Comparison of ENCODE assay signal across 8 mouse cellular contexts in genomic region chr3:95133176-95133575, GRCm38 (mm10). TPM values are rescaled to one million over a fixed set of nuclear protein-coding genes. Genes with fewer than 3 reads are reported as not detected.
DNase-seq lines count a peak whose midpoint lies in the region; ATAC-seq and TF ChIP-seq lines count a peak whose summit lies in the region.

No protein-coding gene starts in this region.

- no peaks in the 10 kb centered on the region for H3K27me3 ChIP-seq in embryonic facial prominence, embryonic 12.5 days
- H3K27me3 ChIP-seq in hindbrain, embryonic 16.5 days (replicated peaks; ENCODE audit: control insufficient read depth, insufficient read depth, low read length) = no peaks in the 10 kb centered on the region
- no peaks in the 10 kb centered on the region for H3K27me3 ChIP-seq in midbrain, postnatal 0 days (ENCODE audit: insufficient read depth, low read length)

- no peak for DNase-seq in layer of hippocampus, adult 2 months (ENCODE audit: low spot score in 2 of 2)
- DNase-seq in layer of hippocampus, adult 9-10 months (ENCODE audit: low spot score) = no peak
- no peak for DNase-seq in midbrain, postnatal 0 days (ENCODE audit: low spot score)
- DNase-seq in ovary, postnatal 14 days (ENCODE audit: low spot score) = no peak
- DNase-seq in left cerebral cortex, adult 9 months (ENCODE audit: low spot score in 2 of 2) = no peak
- DNase-seq in frontal cortex, postnatal 25 days (ENCODE audit: low spot score in 2 of 2) = no peak

- peak overlapping the region; percentile 63 for H3K4me3 ChIP-seq in layer of hippocampus, adult 2 months
- H3K4me3 ChIP-seq in embryonic facial prominence, embryonic 12.5 days = peak overlapping the region; percentile 69
- peak overlapping the region; percentile 45 for H3K4me3 ChIP-seq in hindbrain, embryonic 16.5 days (ENCODE audit: low read length)
- peak overlapping the region; percentile 53 for H3K4me3 ChIP-seq in midbrain, postnatal 0 days (ENCODE audit: low read depth, low read length)

- 59% methylated on average over 11 of the region's 11 CpGs for WGBS in embryonic facial prominence, embryonic 12.5 days
- 60% methylated on average over 11 of the region's 11 CpGs for WGBS in hindbrain, embryonic 16.5 days
- 61% methylated on average over 11 of the region's 11 CpGs for WGBS in midbrain, postnatal 0 days

- no peak for TF ChIP-seq CTCF in layer of hippocampus, adult 2 months (conservative IDR thresholded peaks at IDR 0.05)
- no peak for TF ChIP-seq CTCF in midbrain, postnatal 0 days (IDR thresholded peaks at IDR 0.05)

- H3K36me3 ChIP-seq in embryonic facial prominence, embryonic 12.5 days = peaks cover 32% of the 10 kb centered on the region
- H3K36me3 ChIP-seq in hindbrain, embryonic 16.5 days (ENCODE audit: control insufficient read depth, insufficient read depth, low read length) = peaks cover 5% of the 10 kb centered on the region; the same call in 1 of the 2 replicates
- peaks cover 13% of the 10 kb centered on the region for H3K36me3 ChIP-seq in midbrain, postnatal 0 days (ENCODE audit: insufficient read depth, low read length)

- peak; percentile 5; the same call in 1 of the 2 replicates for ATAC-seq in embryonic facial prominence, embryonic 12.5 days (ENCODE audit: insufficient number of reproducible peaks, insufficient read depth, low FRiP score, low TSS enrichment)
- peak; percentile 16; the same call in 1 of the 2 replicates for ATAC-seq in hindbrain, embryonic 16.5 days
- ATAC-seq in midbrain, postnatal 0 days (ENCODE audit: low FRiP score) = no peak

- H3K9me3 ChIP-seq in embryonic facial prominence, embryonic 12.5 days = no peaks in the 10 kb centered on the region
- no peaks in the 10 kb centered on the region for H3K9me3 ChIP-seq in hindbrain, embryonic 16.5 days (ENCODE audit: control insufficient read depth, low read length)
- H3K9me3 ChIP-seq in midbrain, postnatal 0 days (ENCODE audit: low read length) = no peaks in the 10 kb centered on the region

- peaks cover 22% of the 10 kb centered on the region for H3K4me1 ChIP-seq in embryonic facial prominence, embryonic 12.5 days
- H3K4me1 ChIP-seq in hindbrain, embryonic 16.5 days (ENCODE audit: control insufficient read depth, insufficient read depth, low read depth, low read length) = peaks cover 20% of the 10 kb centered on the region
- H3K4me1 ChIP-seq in midbrain, postnatal 0 days (ENCODE audit: insufficient read depth, low read length) = peaks cover 6% of the 10 kb centered on the region; the same call in 1 of the 2 replicates

- H3K9ac ChIP-seq in embryonic facial prominence, embryonic 12.5 days = peak overlapping the region; percentile 84
- H3K9ac ChIP-seq in hindbrain, embryonic 16.5 days (ENCODE audit: low read depth, low read length) = peak overlapping the region; percentile 59
- H3K9ac ChIP-seq in midbrain, postnatal 0 days (replicated peaks; ENCODE audit: low read length, poor library complexity, severe bottlenecking) = peak overlapping the region; percentile 74

- peak overlapping the region; percentile 78 for H3K4me2 ChIP-seq in embryonic facial prominence, embryonic 12.5 days (replicated peaks)
- H3K4me2 ChIP-seq in hindbrain, embryonic 16.5 days (ENCODE audit: low read length) = peak overlapping the region; percentile 88
- peak overlapping the region; percentile 83 for H3K4me2 ChIP-seq in midbrain, postnatal 0 days (ENCODE audit: low read depth, low read length, poor library complexity, severe bottlenecking)

- H3K27ac ChIP-seq in layer of hippocampus, adult 2 months = peak overlapping the region; percentile 91
- H3K27ac ChIP-seq in embryonic facial prominence, embryonic 12.5 days = peak overlapping the region; percentile 55
- H3K27ac ChIP-seq in hindbrain, embryonic 16.5 days (ENCODE audit: low read depth, low read length) = peak overlapping the region; percentile 15
- H3K27ac ChIP-seq in midbrain, postnatal 0 days (ENCODE audit: low read depth, low read length) = peak overlapping the region; percentile 60

RNA-seq across cellular contexts. Expression of gene Scnm1, which starts 0.6 kb away (rescaled TPM):
- total RNA-seq in layer of hippocampus, adult 2 months (2021) = 10 to 100 TPM; 50.4 to 57.5 TPM
- 73.4 and 75.0 TPM in 2 replicates for polyA plus RNA-seq in embryonic facial prominence, embryonic 12.5 days (2016; fragmentation: Nextera tagmentation; extraction: Ambion mirVana)
- polyA plus RNA-seq in hindbrain, embryonic 16.5 days (2015; fragmentation: Nextera tagmentation; extraction: Ambion mirVana) = 83.2 and 83.6 TPM in 2 replicates
- 47.6 and 60.4 TPM in 2 replicates for total RNA-seq in midbrain, postnatal 0 days (2014; rRNA removed)
- polyA plus RNA-seq in midbrain, postnatal 0 days (2015; fragmentation: Nextera tagmentation; extraction: Ambion mirVana) = 69.6 and 82.7 TPM in 2 replicates

RNA-seq across cellular contexts. Expression of gene Lysmd1, which starts 0.7 kb away (rescaled TPM):
- total RNA-seq in layer of hippocampus, adult 2 months (2021) = 10 to 100 TPM; 16.4 to 16.7 TPM
- 18.2 and 19.4 TPM in 2 replicates for polyA plus RNA-seq in embryonic facial prominence, embryonic 12.5 days (2016; fragmentation: Nextera tagmentation; extraction: Ambion mirVana)
- polyA plus RNA-seq in hindbrain, embryonic 16.5 days (2015; fragmentation: Nextera tagmentation; extraction: Ambion mirVana) = 51.9 and 52.3 TPM in 2 replicates
- total RNA-seq in midbrain, postnatal 0 days (2014; rRNA removed) = 35.3 and 42.2 TPM in 2 replicates
- 50.9 and 51.9 TPM in 2 replicates for polyA plus RNA-seq in midbrain, postnatal 0 days (2015; fragmentation: Nextera tagmentation; extraction: Ambion mirVana)

RNA-seq across cellular contexts. Expression of gene Tmod4, which starts 8.9 kb away (rescaled TPM):
- under 1 TPM in 1 of 2 experiments, not detected in 1; 0.71 TPM for total RNA-seq in layer of hippocampus, adult 2 months (2021)
- polyA plus RNA-seq in embryonic facial prominence, embryonic 12.5 days (2016; fragmentation: Nextera tagmentation; extraction: Ambion mirVana) = 0.57 and 1.0 TPM in 2 replicates
- polyA plus RNA-seq in hindbrain, embryonic 16.5 days (2015; fragmentation: Nextera tagmentation; extraction: Ambion mirVana) = 0.98 and 1.7 TPM in 2 replicates
- not detected in 2 replicates for total RNA-seq in midbrain, postnatal 0 days (2014; rRNA removed)
- polyA plus RNA-seq in midbrain, postnatal 0 days (2015; fragmentation: Nextera tagmentation; extraction: Ambion mirVana) = 0.41 and 0.49 TPM in 2 replicates

RNA-seq across cellular contexts. Expression of gene Tnfaip8l2, which starts 9.0 kb away (rescaled TPM):
- 1 to 10 TPM; 2.5 to 2.7 TPM for total RNA-seq in layer of hippocampus, adult 2 months (2021)
- 2.0 and 2.3 TPM in 2 replicates for polyA plus RNA-seq in embryonic facial prominence, embryonic 12.5 days (2016; fragmentation: Nextera tagmentation; extraction: Ambion mirVana)
- 3.0 and 3.3 TPM in 2 replicates for polyA plus RNA-seq in hindbrain, embryonic 16.5 days (2015; fragmentation: Nextera tagmentation; extraction: Ambion mirVana)
- total RNA-seq in midbrain, postnatal 0 days (2014; rRNA removed) = 0.93 and 1.2 TPM in 2 replicates
- polyA plus RNA-seq in midbrain, postnatal 0 days (2015; fragmentation: Nextera tagmentation; extraction: Ambion mirVana) = 2.2 and 2.8 TPM in 2 replicates

RNA-seq across cellular contexts. Expression of gene Vps72, which starts 22.4 kb away (rescaled TPM):
- 10 to 100 TPM; 43.5 to 46.1 TPM for total RNA-seq in layer of hippocampus, adult 2 months (2021)
- 221 and 227 TPM in 2 replicates for polyA plus RNA-seq in embryonic facial prominence, embryonic 12.5 days (2016; fragmentation: Nextera tagmentation; extraction: Ambion mirVana)
- 142 and 158 TPM in 2 replicates for polyA plus RNA-seq in hindbrain, embryonic 16.5 days (2015; fragmentation: Nextera tagmentation; extraction: Ambion mirVana)
- 69.6 and 84.7 TPM in 2 replicates for total RNA-seq in midbrain, postnatal 0 days (2014; rRNA removed)
- polyA plus RNA-seq in midbrain, postnatal 0 days (2015; fragmentation: Nextera tagmentation; extraction: Ambion mirVana) = 131 and 136 TPM in 2 replicates

Comparison
In these comparisons a context has a peak if more than half of its experiments do, and no peak if none do; other contexts are left out.
1. H3K27ac ChIP-seq: peak in every context shown above with its lines; median percentile 91 in layer of hippocampus, adult 2 months; 60 in midbrain, postnatal 0 days; 55 in embryonic facial prominence, embryonic 12.5 days; 15 in hindbrain, embryonic 16.5 days.